Mouse (Mus musculus) bone marrow macrophage, adult 2 months (primary cell): ENCODE results near the gene Acadsb. TPM values are rescaled to one million over a fixed set of nuclear protein-coding genes. Genes with fewer than 3 reads are reported as not detected.
"Not testable (repeated sequence)": the region's sequence is repeated elsewhere in the genome, so short reads cannot be mapped to it uniquely, and the experiment has no call there.

Experiments
- H3K27ac ChIP-seq: 2 replicates; pipeline ENCODE4 v1.5.1; 2012; ENCODE audit warnings: low read depth, low read length; ENCODE audit not compliant: insufficient read depth
- H3K4me1 ChIP-seq: 2 replicates; pipeline ENCODE4 v1.6.1; 2012; ENCODE audit warnings: low read length; ENCODE audit not compliant: control insufficient read depth, insufficient read depth
- H3K4me3 ChIP-seq: 2 replicates; pipeline ENCODE4 v1.5.1; 2012; ENCODE audit warnings: mild to moderate bottlenecking, low read length, moderate library complexity; ENCODE audit not compliant: insufficient read depth
- CTCF ChIP-seq: IDR thresholded peaks from 2 replicates; pipeline ENCODE4 v1.5.1; 2012; ENCODE audit warnings: low read depth, mild to moderate bottlenecking, low read length, moderate library complexity
- POLR2A ChIP-seq: IDR thresholded peaks from 2 replicates; pipeline ENCODE4 v1.6.1; 2012; ENCODE audit warnings: mild to moderate bottlenecking, low read depth, low read length, borderline replicate concordance
- polyA plus RNA-seq: library from polyadenylated mRNA; stranded (reverse); fragments of >200 nt; gene quantifications from 2 replicates; pipeline ENCODE4 v1.2.4, GENCODE M21; 2012; ENCODE audit not compliant: missing spikeins, insufficient read depth, insufficient read length

The Acadsb gene
- polyA plus RNA-seq, 1 experiment, result 61.0 TPM

- peak overlapping the region; percentile 97 for H3K4me3 ChIP-seq
- peaks cover 6% of the 10 kb centered on the region for H3K4me1 ChIP-seq
- TF ChIP-seq POLR2A (no peak), CTCF (no peak)
- H3K27ac ChIP-seq, result peak overlapping the region; percentile 7
Observed at GRCm38 (mm10) chr7:131409988-131410385, 414 bp upstream of the Acadsb start.

- Histone ChIP-seq H3K4me3 (peak overlapping the region; percentile 95), H3K4me1 (peaks cover 6% of the 10 kb centered on the region), H3K27ac (no peak overlapping the region)
- TF ChIP-seq CTCF, result no peak
- TF ChIP-seq POLR2A, result no peak
Observed at GRCm38 (mm10) chr7:131411221-131411940, 980 bp downstream of the Acadsb start.

DNA sequence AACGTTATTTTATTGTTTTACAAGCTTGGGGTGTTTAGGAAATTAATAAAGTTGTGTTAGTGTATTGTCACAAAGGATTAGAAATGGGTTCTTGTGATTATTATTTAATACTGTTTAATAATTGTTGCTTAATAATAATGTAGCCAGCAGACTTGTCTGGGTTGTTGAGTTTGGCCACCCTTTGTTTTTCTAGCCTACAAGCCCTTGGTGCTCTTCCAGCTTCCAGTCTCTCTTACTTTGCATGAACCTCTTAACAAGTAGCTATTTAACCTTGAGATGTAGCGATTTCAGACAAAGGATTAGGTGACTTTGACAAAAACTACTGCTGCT is 1.5 kb downstream of the Acadsb start:
- no peak overlapping the region for H3K27ac ChIP-seq
- peaks cover 6% of the 10 kb centered on the region for H3K4me1 ChIP-seq
- H3K4me3 ChIP-seq, result no peak overlapping the region
- TF ChIP-seq CTCF (no peak), POLR2A (no peak)

GRCm38 (mm10) chr7:131416742-131417141 is 6.3 kb downstream of the Acadsb start:
- not testable (repeated sequence) for H3K4me3 ChIP-seq, H3K4me1 ChIP-seq, H3K27ac ChIP-seq

GRCm38 (mm10) chr7:131417605-131418004 is 7.2 kb downstream of the Acadsb start:
- Histone ChIP-seq H3K4me3 (no peak overlapping the region), H3K4me1 (peaks cover 2% of the 10 kb centered on the region; the same call in 1 of the 2 replicates), H3K27ac (no peak overlapping the region)
- TF ChIP-seq CTCF, result no peak
- TF ChIP-seq POLR2A, result no peak

DNA sequence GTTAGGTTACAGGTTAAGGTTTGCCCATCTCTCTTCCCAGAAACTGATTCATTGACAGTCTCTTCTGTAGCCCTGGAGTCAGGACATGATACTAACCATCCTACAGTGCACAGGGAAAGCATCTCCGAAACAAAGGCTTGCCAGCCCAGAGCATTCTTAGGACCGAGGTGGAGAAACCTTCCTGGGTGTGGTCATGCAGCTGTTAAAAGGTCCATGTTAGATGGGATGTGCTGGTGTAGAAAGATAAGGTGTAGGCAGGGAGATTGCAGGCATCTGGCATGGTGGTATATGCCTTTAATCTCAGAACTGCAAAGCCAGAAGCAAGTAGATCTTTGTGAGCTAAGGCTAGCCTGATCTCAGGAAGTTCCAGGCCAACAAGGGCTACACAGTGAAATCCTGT is 14.5 kb downstream of the Acadsb start:
- no peak overlapping the region for H3K4me3 ChIP-seq
- H3K27ac ChIP-seq, result no peak overlapping the region
- no peak for TF ChIP-seq CTCF
- no peak for TF ChIP-seq POLR2A
- H3K4me1 ChIP-seq, result no peaks in the 10 kb centered on the region; the same call in 1 of the 2 replicates

DNA sequence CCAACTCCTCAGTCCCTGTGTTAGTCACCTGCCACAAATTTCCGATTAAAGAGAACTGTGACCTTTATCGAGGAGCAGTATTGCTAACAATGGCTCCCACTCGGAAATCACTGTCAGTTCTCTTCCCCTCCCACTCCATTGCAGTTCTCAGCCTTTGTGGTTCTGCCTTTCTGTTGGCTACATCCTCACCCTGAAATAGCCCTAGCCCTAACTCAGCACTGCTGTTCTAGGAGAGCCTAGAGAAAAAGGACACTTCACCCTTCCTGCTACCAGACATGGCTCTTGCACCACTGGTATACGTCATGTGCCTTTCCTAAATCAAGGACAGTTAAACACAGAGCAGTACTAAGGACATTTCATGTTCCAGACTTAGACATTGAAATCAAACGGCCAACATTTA is 16.9 kb downstream of the Acadsb start:
- H3K27ac ChIP-seq, result no peak overlapping the region
- TF ChIP-seq POLR2A (no peak), CTCF (no peak)
- no peak overlapping the region for H3K4me3 ChIP-seq
- no peaks in the 10 kb centered on the region for H3K4me1 ChIP-seq

GRCm38 (mm10) chr7:131432244-131432643 is 21.8 kb downstream of the Acadsb start:
- TF ChIP-seq CTCF (no peak), POLR2A (no peak)
- no peaks in the 10 kb centered on the region for H3K4me1 ChIP-seq
- no peak overlapping the region for H3K27ac ChIP-seq
- no peak overlapping the region for H3K4me3 ChIP-seq

DNA sequence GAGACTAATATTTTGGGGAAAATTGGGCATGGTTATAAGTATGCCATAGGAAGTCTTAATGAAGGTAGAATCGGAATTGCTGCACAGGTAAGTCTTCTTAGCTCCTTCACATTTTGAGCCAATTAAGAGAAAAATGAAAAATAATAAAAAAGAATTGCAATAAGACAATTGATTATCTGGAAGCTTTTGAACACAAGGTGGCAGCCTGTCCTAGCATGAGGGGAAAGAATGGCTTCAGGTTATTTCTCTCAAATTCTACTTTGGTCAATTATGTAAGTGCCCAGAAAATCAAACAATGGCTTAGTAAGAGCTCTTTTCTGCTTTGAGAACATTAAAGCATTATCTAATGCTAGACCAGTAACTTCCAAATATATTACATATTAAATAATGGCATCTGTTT is 23.9 kb downstream of the Acadsb start:
- no peak for TF ChIP-seq POLR2A
- H3K4me3 ChIP-seq, result no peak overlapping the region
- no peak overlapping the region for H3K27ac ChIP-seq
- H3K4me1 ChIP-seq, result no peaks in the 10 kb centered on the region

- TF ChIP-seq POLR2A (no peak), CTCF (no peak)
- Histone ChIP-seq H3K4me1 (no peaks in the 10 kb centered on the region), H3K4me3 (no peak overlapping the region), H3K27ac (no peak overlapping the region)
Observed at GRCm38 (mm10) chr7:131437051-131437450, 26.6 kb downstream of the Acadsb start.

- H3K27ac ChIP-seq, result no peak overlapping the region
- TF ChIP-seq CTCF (no peak), POLR2A (no peak)
- no peaks in the 10 kb centered on the region for H3K4me1 ChIP-seq
- H3K4me3 ChIP-seq, result no peak overlapping the region
Observed at GRCm38 (mm10) chr7:131456714-131457113, 46.3 kb downstream of the Acadsb start.
